Mouse (Mus musculus): ENCODE results near the gene Nudt1. TPM values are rescaled to one million over a fixed set of nuclear protein-coding genes. Genes with fewer than 3 reads are reported as not detected.
"Not testable (repeated sequence)": the region's sequence is repeated elsewhere in the genome, so short reads cannot be mapped to it uniquely, and the experiment has no call there.

The Nudt1 gene
- total RNA-seq, 2 experiments from 2014 or later, result 7.7 to 8.4 TPM

- no peak for DNase-seq
These were observed 21.4 kb downstream of the Nudt1 start for GRCm38 (mm10) chr5:140342880-140343279.

- no peak for DNase-seq
These were observed 23.8 kb downstream of the Nudt1 start for GRCm38 (mm10) chr5:140345244-140345643.

- DNase-seq, result no peak
These were observed 24.6 kb downstream of the Nudt1 start for GRCm38 (mm10) chr5:140346050-140346449.

- DNase-seq, result no peak
These were observed 28.4 kb downstream of the Nudt1 start for GRCm38 (mm10) chr5:140349882-140350281.

- no peak for DNase-seq
These were observed 29.5 kb downstream of the Nudt1 start for GRCm38 (mm10) chr5:140350731-140351497.

- no peak for DNase-seq
These were observed 30.9 kb downstream of the Nudt1 start for GRCm38 (mm10) chr5:140352352-140352751.

- no peak for DNase-seq
These were observed 34.5 kb downstream of the Nudt1 start for GRCm38 (mm10) chr5:140355934-140356333.

- DNase-seq, result no peak
These were observed 36.0 kb downstream of the Nudt1 start for GRCm38 (mm10) chr5:140357466-140357865.

GRCm38 (mm10) chr5:140359930-140360674 is 38.6 kb downstream of the Nudt1 start:
- no peak for DNase-seq

- no peak for DNase-seq
These were observed 43.0 kb downstream of the Nudt1 start for GRCm38 (mm10) chr5:140364415-140364814.

GRCm38 (mm10) chr5:140368126-140368525 is 46.7 kb downstream of the Nudt1 start:
- not testable (repeated sequence) for DNase-seq

GRCm38 (mm10) chr5:140368926-140369325 is 47.5 kb downstream of the Nudt1 start:
- no peak for DNase-seq

GRCm38 (mm10) chr5:140369466-140369865 is 48.0 kb downstream of the Nudt1 start:
- no peak for DNase-seq

GRCm38 (mm10) chr5:140370446-140371254 is 49.2 kb downstream of the Nudt1 start:
- no peak for DNase-seq

GRCm38 (mm10) chr5:140371671-140372070 is 50.2 kb downstream of the Nudt1 start:
- no peak for DNase-seq

- no peak for DNase-seq
These were observed 52.3 kb downstream of the Nudt1 start for GRCm38 (mm10) chr5:140373711-140374110.

GRCm38 (mm10) chr5:140374226-140374625 is 52.8 kb downstream of the Nudt1 start:
- DNase-seq, result no peak

GRCm38 (mm10) chr5:140375249-140375829 is 53.9 kb downstream of the Nudt1 start:
- DNase-seq, result no peak

GRCm38 (mm10) chr5:140378121-140378853 is 56.8 kb downstream of the Nudt1 start:
- no peak for DNase-seq

GRCm38 (mm10) chr5:140379299-140379698 is 57.8 kb downstream of the Nudt1 start:
- DNase-seq, result no peak

- no peak for DNase-seq
These were observed 59.7 kb downstream of the Nudt1 start for GRCm38 (mm10) chr5:140381156-140381555.

GRCm38 (mm10) chr5:140382688-140383087 is 61.2 kb downstream of the Nudt1 start:
- DNase-seq, result no peak
